Mouse (Mus musculus) lung, adult 2 months (tissue): ENCODE results near the gene Ttyh3. TPM values are rescaled to one million over a fixed set of nuclear protein-coding genes. Genes with fewer than 3 reads are reported as not detected.
A peak's percentile ranks its signal among the peaks of the same experiment; 100 is the strongest.

Experiments
- DNase-seq: peaks from one replicate; pipeline ENCODE4 v3.0.0; 2022
- H3K4me1 ChIP-seq: fragments of 200-500 bp; 2 replicates; pipeline ENCODE4 v1.6.1; 2011; ENCODE audit warnings: low read length; ENCODE audit not compliant: control insufficient read depth, insufficient read depth
- H3K4me3 ChIP-seq: fragments of 200-500 bp; replicated peaks from 2 replicates; pipeline ENCODE3; 2011; ENCODE audit warnings: low read depth, mild to moderate bottlenecking, control low read depth, low read length; ENCODE audit errors: extremely low read depth
- CTCF ChIP-seq: fragments of 200-500 bp; IDR thresholded peaks from 2 replicates; pipeline ENCODE4 v1.5.1; 2011; ENCODE audit warnings: mild to moderate bottlenecking, low read length, control low read depth; ENCODE audit not compliant: insufficient read depth
- POLR2A ChIP-seq: fragments of 200-500 bp; IDR thresholded peaks from 2 replicates; pipeline ENCODE4 v1.6.1; 2011; ENCODE audit warnings: low read depth, mild to moderate bottlenecking, control low read depth, low read length, borderline replicate concordance; ENCODE audit errors: extremely low read depth
- WGBS: fragments of 180-500 bp; shearing (Covaris S2); methylation state at CpG from one replicate; pipeline ENCODE4 v1.1.7; 2018; 5-methylcytosine and 5-hydroxymethylcytosine counted together
- polyA plus RNA-seq: library from polyadenylated mRNA; depleted of rRNA; stranded (reverse); fragments of >200 nt; gene quantifications from 2 replicates; pipeline ENCODE4 v1.2.3, GENCODE M21; 2012

Gene Ttyh3
- polyA plus RNA-seq, 1 experiment = 117 TPM

GRCm38 (mm10) chr5:140614837-140615236 lies 34.0 kb downstream of the Ttyh3 start:
- peaks cover 11% of the 10 kb centered on the region for H3K4me1 ChIP-seq
- WGBS = 64% methylated on average over 4 of the region's 4 CpGs
- TF ChIP-seq CTCF (no peak), POLR2A (no peak)
- DNase-seq = no peak
- no peak overlapping the region for H3K4me3 ChIP-seq

DNA sequence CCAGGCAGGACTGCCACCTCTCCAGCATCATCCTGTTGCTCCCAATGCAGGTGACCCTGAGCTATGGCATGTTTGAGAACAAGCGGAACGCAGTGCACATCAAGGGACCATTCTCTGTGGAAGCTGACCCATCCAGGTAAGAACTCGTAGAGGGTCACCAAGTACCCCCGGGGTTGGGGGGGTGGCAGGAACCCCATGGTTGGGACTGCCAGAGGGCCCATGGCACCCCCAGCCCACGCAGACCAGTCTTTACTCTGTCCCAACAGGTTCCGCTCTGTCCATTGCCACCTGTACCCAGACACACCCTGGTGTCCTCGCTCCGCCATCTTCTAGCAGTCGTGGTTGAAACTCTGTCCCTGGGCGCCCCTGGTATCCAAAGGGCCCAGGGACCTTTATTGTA lies 34.7 kb downstream of the Ttyh3 start:
- WGBS = 94% methylated on average over 10 of the region's 10 CpGs

DNA sequence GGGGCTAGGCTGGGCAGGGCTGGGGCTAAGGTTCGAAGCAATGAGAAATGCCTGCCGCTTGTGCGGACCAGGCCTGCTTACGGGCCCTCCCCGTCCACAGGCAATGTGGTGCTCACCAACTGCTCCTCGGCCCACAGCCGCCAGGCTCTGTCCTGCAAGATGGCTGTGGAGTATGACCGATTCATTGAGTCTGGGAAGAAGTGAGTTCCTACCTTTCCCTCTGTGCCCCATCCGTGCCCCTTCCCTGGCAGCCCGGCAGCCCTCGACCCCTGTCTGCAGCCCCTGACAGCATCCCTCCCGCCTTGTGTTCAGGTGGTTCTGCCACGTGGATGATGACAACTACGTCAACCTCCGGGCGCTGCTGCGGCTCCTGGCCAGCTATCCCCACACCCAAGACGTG lies 36.6 kb downstream of the Ttyh3 start:
- TF ChIP-seq POLR2A = no peak
- no peak for TF ChIP-seq CTCF
- WGBS = 67% methylated on average over 18 of the region's 18 CpGs
- no peak overlapping the region for H3K4me3 ChIP-seq

More for the DNA sequence above, 34.7 kb downstream of the Ttyh3 start:
- no peak for DNase-seq
- TF ChIP-seq CTCF (no peak), POLR2A (no peak)
- Histone ChIP-seq H3K4me3 (no peak overlapping the region), H3K4me1 (peaks cover 11% of the 10 kb centered on the region)

GRCm38 (mm10) chr5:140611611-140612185 lies 37.1 kb downstream of the Ttyh3 start:
- peaks cover 10% of the 10 kb centered on the region for H3K4me1 ChIP-seq
- no peak for TF ChIP-seq POLR2A
- no peak for TF ChIP-seq CTCF
- 27% methylated on average over 15 of the region's 15 CpGs for WGBS
- peak overlapping the region; percentile 12 for H3K4me3 ChIP-seq
- no peak for DNase-seq

More for the DNA sequence above, 36.6 kb downstream of the Ttyh3 start:
- peaks cover 9% of the 10 kb centered on the region for H3K4me1 ChIP-seq
- DNase-seq = no peak

GRCm38 (mm10) chr5:140611021-140611583 lies 37.7 kb downstream of the Ttyh3 start:
- peaks cover 14% of the 10 kb centered on the region for H3K4me1 ChIP-seq
- WGBS = 5% methylated on average over 21 of the region's 21 CpGs
- TF ChIP-seq POLR2A = peak; percentile 21; the same call in 1 of the 2 replicates
- TF ChIP-seq CTCF = no peak
- peak overlapping the region; percentile 61 for H3K4me3 ChIP-seq
- peak; percentile 79 for DNase-seq

- TF ChIP-seq POLR2A (peak; percentile 63; the same call in 1 of the 2 replicates), CTCF (no peak)
- Histone ChIP-seq H3K4me3 (peak overlapping the region; percentile 66), H3K4me1 (peaks cover 14% of the 10 kb centered on the region)
- WGBS = 2% methylated on average over 30 of the region's 30 CpGs
- DNase-seq = peak; percentile 67
Measured at GRCm38 (mm10) chr5:140610273-140611011, 38.4 kb downstream of the Ttyh3 start.

- TF ChIP-seq CTCF (no peak), POLR2A (peak; percentile 72; the same call in 1 of the 2 replicates)
- H3K4me3 ChIP-seq = peak overlapping the region; percentile 93
- H3K4me1 ChIP-seq = peaks cover 14% of the 10 kb centered on the region
- DNase-seq = peak; percentile 60
- WGBS = 18% methylated on average over 13 of the region's 13 CpGs
Measured at GRCm38 (mm10) chr5:140609511-140610272, 39.1 kb downstream of the Ttyh3 start.

DNA sequence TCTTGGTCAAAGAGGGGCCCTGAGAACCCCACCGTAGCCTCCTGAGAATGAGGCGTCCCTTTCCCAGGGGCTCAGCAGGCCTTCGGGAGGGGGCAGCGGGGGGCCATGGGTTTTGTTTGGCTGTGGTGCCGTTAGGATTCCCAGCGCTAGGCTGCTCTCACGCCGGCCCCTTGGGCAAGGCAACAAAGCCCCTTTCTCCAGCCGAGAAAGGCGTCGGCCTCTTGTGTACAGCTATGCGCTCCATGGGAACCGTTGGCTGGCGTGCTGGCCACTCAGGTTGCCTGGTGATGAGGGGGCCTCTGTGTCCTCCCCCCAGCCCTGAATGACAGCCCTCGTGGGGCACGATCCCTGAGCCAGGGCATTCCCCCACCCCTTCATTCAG lies 40.2 kb downstream of the Ttyh3 start:
- H3K4me3 ChIP-seq = peak overlapping the region; percentile 93
- WGBS = 6% methylated on average over 16 of the region's 16 CpGs
- peak; percentile 46 for DNase-seq
- H3K4me1 ChIP-seq = peaks cover 14% of the 10 kb centered on the region
- TF ChIP-seq CTCF (no peak), POLR2A (no peak; the same call in 1 of the 2 replicates)
